Mouse (Mus musculus) intestine, postnatal 0 days (tissue): ENCODE results near the gene Arhgef11. TPM values are rescaled to one million over a fixed set of nuclear protein-coding genes. Genes with fewer than 3 reads are reported as not detected.
"Not testable (repeated sequence)": the region's sequence is repeated elsewhere in the genome, so short reads cannot be mapped to it uniquely, and the experiment has no call there.

ENCODE experiments used
- ATAC-seq: fragments of 200-750 bp; cut with Nextera tagmentation; 2 replicates; pipeline ENCODE4 v1.8.0; 2017; ENCODE audit warnings: mild to moderate bottlenecking, moderate TSS enrichment, moderate library complexity
- H3K27ac ChIP-seq: fragments of 300-500 bp; sonication (generic); 2 replicates; pipeline ENCODE4 v1.5.1; 2014; ENCODE audit warnings: mild to moderate bottlenecking, low read depth, low read length, moderate library complexity
- H3K27me3 ChIP-seq: fragments of 300-500 bp; sonication (generic); replicated peaks from 2 replicates; pipeline ENCODE4 v1.6.1; 2014; ENCODE audit warnings: low read length, mixed read lengths; ENCODE audit not compliant: control insufficient read depth, insufficient read depth
- H3K36me3 ChIP-seq: fragments of 300-500 bp; sonication (generic); 2 replicates; pipeline ENCODE4 v1.6.1; 2014; ENCODE audit warnings: mild to moderate bottlenecking, moderate library complexity; ENCODE audit not compliant: control insufficient read depth, insufficient read depth
- H3K4me1 ChIP-seq: fragments of 300-500 bp; sonication (generic); replicated peaks from 2 replicates; pipeline ENCODE4 v1.6.1; 2014; ENCODE audit warnings: antibody characterized with exemption, low read length, mixed read lengths; ENCODE audit not compliant: control insufficient read depth, insufficient read depth
- H3K4me2 ChIP-seq: fragments of 300-500 bp; sonication (generic); replicated peaks from 2 replicates; pipeline ENCODE4 v1.6.1; 2014; ENCODE audit warnings: low read depth, mild to moderate bottlenecking, moderate library complexity
- H3K4me3 ChIP-seq: fragments of 300-500 bp; sonication (generic); 2 replicates; pipeline ENCODE4 v1.5.1; 2014; ENCODE audit warnings: low read depth, low read length
- H3K9ac ChIP-seq: fragments of 300-500 bp; sonication (generic); 2 replicates; pipeline ENCODE4 v1.6.1; 2014; ENCODE audit warnings: mild to moderate bottlenecking, low read depth, low read length
- H3K9me3 ChIP-seq: fragments of 300-500 bp; sonication (generic); 2 replicates; pipeline ENCODE4 v1.6.1; 2016; ENCODE audit warnings: mixed run types; ENCODE audit not compliant: control insufficient read depth
- CTCF ChIP-seq: sonication (generic); IDR thresholded peaks from 2 replicates; pipeline ENCODE4 v1.5.1; 2016; ENCODE audit warnings: low read depth, mild to moderate bottlenecking, control low read depth, antibody characterized with exemption, moderate library complexity
- WGBS: fragments of 180-500 bp; shearing (Covaris S2); extraction: QIAGEN DNeasy Blood & Tissue Kit; methylation state at CpG from one replicate; pipeline ENCODE4 v1.1.7; 2014; 5-methylcytosine and 5-hydroxymethylcytosine counted together
- polyA plus RNA-seq: library from polyadenylated mRNA; unstranded; fragments of >200 nt; fragmentation: Nextera tagmentation; extraction: Ambion mirVana; gene quantifications from 2 replicates; pipeline ENCODE4 v1.2.1, GENCODE M21; 2015

The Arhgef11 gene
- 6.5 and 7.6 TPM in 2 replicates for polyA plus RNA-seq

GRCm38 (mm10) chr3:87616957-87617810 lies at the start of gene Arhgef11:
TSS of gene Arhgef11 (plus strand) at chr3:87617559.
- 1% methylated on average over 74 of the region's 101 CpGs for WGBS
- peak within 1 kb of the TSS; percentile 94 for H3K27ac ChIP-seq
- no peaks in the 10 kb centered on the region for H3K27me3 ChIP-seq
- H3K9ac ChIP-seq: peak within 1 kb of the TSS; percentile 91
- 0 out of 2 replicates have a peak, but pooled peaks have one; percentile 18 for TF ChIP-seq CTCF
- peak within 1 kb of the TSS; percentile 91 for H3K4me3 ChIP-seq
- peaks cover 15% of the 10 kb centered on the region for H3K4me1 ChIP-seq
- ATAC-seq: peak; percentile 92
- H3K9me3 ChIP-seq: no peaks in the 10 kb centered on the region
- H3K36me3 ChIP-seq: no peaks in the 10 kb centered on the region
- H3K4me2 ChIP-seq: peak within 1 kb of the TSS; percentile 90

GRCm38 (mm10) chr3:87568681-87569080 lies 48.7 kb upstream of the Arhgef11 start:
- ATAC-seq: no peak
- WGBS: 91% methylated on average over 5 of the region's 5 CpGs
- H3K36me3 ChIP-seq: no peaks in the 10 kb centered on the region

GRCm38 (mm10) chr3:87575766-87576165 lies 41.6 kb upstream of the Arhgef11 start:
- Histone ChIP-seq H3K27ac (no peak overlapping the region), H3K36me3 (no peaks in the 10 kb centered on the region), H3K9ac (no peak overlapping the region), H3K4me3 (no peak overlapping the region), H3K4me2 (no peak overlapping the region), H3K27me3 (no peaks in the 10 kb centered on the region), H3K9me3 (peaks cover under 1% of the 10 kb centered on the region; the same call in 1 of the 2 replicates), H3K4me1 (no peaks in the 10 kb centered on the region)
- TF ChIP-seq CTCF: no peak
- ATAC-seq: no peak
- WGBS: 29% methylated on average over 6 of the region's 6 CpGs

More at GRCm38 (mm10) chr3:87568681-87569080, 48.7 kb upstream of the Arhgef11 start:
- H3K4me1 ChIP-seq: peaks cover 2% of the 10 kb centered on the region; the same call in 1 of the 2 replicates
- no peaks in the 10 kb centered on the region for H3K9me3 ChIP-seq
- no peak overlapping the region for H3K9ac ChIP-seq
- H3K27me3 ChIP-seq: no peaks in the 10 kb centered on the region
- H3K4me3 ChIP-seq: no peak overlapping the region
- no peak overlapping the region for H3K27ac ChIP-seq
- H3K4me2 ChIP-seq: no peak overlapping the region
- no peak for TF ChIP-seq CTCF

- Histone ChIP-seq H3K4me3 (no peak overlapping the region), H3K9ac (no peak overlapping the region), H3K9me3 (peaks cover 4% of the 10 kb centered on the region; the same call in 1 of the 2 replicates), H3K4me1 (no peaks in the 10 kb centered on the region), H3K36me3 (no peaks in the 10 kb centered on the region), H3K27me3 (no peaks in the 10 kb centered on the region), H3K4me2 (no peak overlapping the region), H3K27ac (no peak overlapping the region)
- WGBS: 86% methylated on average over 4 of the region's 4 CpGs
- no peak for ATAC-seq
- TF ChIP-seq CTCF: no peak
These were observed 35.1 kb upstream of the Arhgef11 start for GRCm38 (mm10) chr3:87582259-87582658.

GRCm38 (mm10) chr3:87593793-87594192 lies 23.6 kb upstream of the Arhgef11 start:
- Histone ChIP-seq H3K9me3 (no peaks in the 10 kb centered on the region), H3K27ac (no peak overlapping the region), H3K9ac (no peak overlapping the region), H3K4me1 (no peaks in the 10 kb centered on the region), H3K4me3 (no peak overlapping the region), H3K27me3 (no peaks in the 10 kb centered on the region), H3K36me3 (no peaks in the 10 kb centered on the region), H3K4me2 (no peak overlapping the region)
- no peak for ATAC-seq
- WGBS: 62% methylated on average over 5 of the region's 5 CpGs
- no peak for TF ChIP-seq CTCF

- not testable (repeated sequence) for H3K9ac ChIP-seq, ATAC-seq
- WGBS: 64% methylated on average over 4 of the region's 4 CpGs
These were observed 22.0 kb upstream of the Arhgef11 start for GRCm38 (mm10) chr3:87595328-87595727.

GRCm38 (mm10) chr3:87601077-87601476 lies 16.3 kb upstream of the Arhgef11 start:
- ATAC-seq, H3K4me2 ChIP-seq, H3K4me1 ChIP-seq, H3K9me3 ChIP-seq, H3K27ac ChIP-seq, H3K9ac ChIP-seq, H3K27me3 ChIP-seq, H3K4me3 ChIP-seq, H3K36me3 ChIP-seq: not testable (repeated sequence)
- 96% methylated on average over 15 of the region's 15 CpGs for WGBS

More at GRCm38 (mm10) chr3:87595328-87595727, 22.0 kb upstream of the Arhgef11 start:
- not testable (repeated sequence) for H3K4me3 ChIP-seq, H3K9me3 ChIP-seq, H3K4me1 ChIP-seq, H3K4me2 ChIP-seq, H3K27me3 ChIP-seq, H3K27ac ChIP-seq, H3K36me3 ChIP-seq
